Mouse (Mus musculus) bone marrow macrophage, adult 2 months (primary cell): ENCODE results near the gene Mdk. TPM values are rescaled to one million over a fixed set of nuclear protein-coding genes. Genes with fewer than 3 reads are reported as not detected.

ENCODE experiments used
- H3K27ac ChIP-seq: 2 replicates; pipeline ENCODE4 v1.5.1; 2012; ENCODE audit warnings: low read depth, low read length; ENCODE audit not compliant: insufficient read depth
- H3K4me1 ChIP-seq: 2 replicates; pipeline ENCODE4 v1.6.1; 2012; ENCODE audit warnings: low read length; ENCODE audit not compliant: control insufficient read depth, insufficient read depth
- H3K4me3 ChIP-seq: 2 replicates; pipeline ENCODE4 v1.5.1; 2012; ENCODE audit warnings: mild to moderate bottlenecking, low read length, moderate library complexity; ENCODE audit not compliant: insufficient read depth
- CTCF ChIP-seq: IDR thresholded peaks from 2 replicates; pipeline ENCODE4 v1.5.1; 2012; ENCODE audit warnings: low read depth, mild to moderate bottlenecking, low read length, moderate library complexity
- POLR2A ChIP-seq: IDR thresholded peaks from 2 replicates; pipeline ENCODE4 v1.6.1; 2012; ENCODE audit warnings: mild to moderate bottlenecking, low read depth, low read length, borderline replicate concordance
- polyA plus RNA-seq: library from polyadenylated mRNA; stranded (reverse); fragments of >200 nt; gene quantifications from 2 replicates; pipeline ENCODE4 v1.2.4, GENCODE M21; 2012; ENCODE audit not compliant: missing spikeins, insufficient read depth, insufficient read length

The Mdk gene
- polyA plus RNA-seq, 1 experiment: 3.4 TPM

- H3K27ac ChIP-seq: no peak overlapping the region
- H3K4me3 ChIP-seq: no peak overlapping the region
- TF ChIP-seq CTCF (no peak), POLR2A (no peak)
- H3K4me1 ChIP-seq: peaks cover 11% of the 10 kb centered on the region
These were observed 15.6 kb downstream of the Mdk start for GRCm38 (mm10) chr2:91916346-91916977.

DNA sequence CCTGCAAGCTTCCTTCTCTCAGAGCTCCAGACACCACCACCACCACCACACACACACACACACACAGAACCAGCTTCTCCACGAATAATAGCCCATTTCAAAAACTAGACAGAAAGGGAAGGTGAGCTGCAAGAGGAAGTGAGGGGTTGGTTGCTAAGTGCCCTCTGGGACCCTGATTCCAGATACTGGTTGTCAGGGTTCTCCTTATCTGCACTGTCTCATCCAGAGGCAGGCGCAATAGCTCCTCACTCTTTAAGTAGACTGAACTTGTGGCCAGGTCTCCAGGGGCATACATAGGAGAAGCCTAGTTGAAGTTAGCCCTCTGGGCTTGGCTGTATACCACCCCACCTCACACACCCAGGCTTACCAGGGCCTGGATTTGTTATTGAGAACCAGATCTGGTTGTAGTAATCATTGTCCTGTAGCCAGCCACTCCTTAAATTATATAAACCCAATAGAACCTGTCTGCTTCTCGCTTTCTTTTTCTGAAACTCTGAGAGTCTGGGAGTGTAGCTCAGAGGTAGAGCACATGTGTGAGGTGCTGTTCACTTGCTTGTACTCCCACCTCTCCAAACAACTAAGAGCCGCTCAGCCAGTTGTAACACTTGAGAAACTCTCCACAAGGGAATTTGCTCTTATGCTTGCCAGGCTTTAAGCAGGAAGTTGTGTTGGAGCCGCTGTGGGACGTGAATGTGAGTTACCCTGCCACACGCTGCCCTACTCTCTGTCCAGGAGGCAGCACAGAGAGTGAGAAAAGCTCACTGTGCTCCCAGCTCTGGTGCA is 18.6 kb downstream of the Mdk start:
- Histone ChIP-seq H3K4me1 (peaks cover 11% of the 10 kb centered on the region), H3K27ac (no peak overlapping the region), H3K4me3 (no peak overlapping the region)
- no peak for TF ChIP-seq CTCF
- no peak for TF ChIP-seq POLR2A

DNA sequence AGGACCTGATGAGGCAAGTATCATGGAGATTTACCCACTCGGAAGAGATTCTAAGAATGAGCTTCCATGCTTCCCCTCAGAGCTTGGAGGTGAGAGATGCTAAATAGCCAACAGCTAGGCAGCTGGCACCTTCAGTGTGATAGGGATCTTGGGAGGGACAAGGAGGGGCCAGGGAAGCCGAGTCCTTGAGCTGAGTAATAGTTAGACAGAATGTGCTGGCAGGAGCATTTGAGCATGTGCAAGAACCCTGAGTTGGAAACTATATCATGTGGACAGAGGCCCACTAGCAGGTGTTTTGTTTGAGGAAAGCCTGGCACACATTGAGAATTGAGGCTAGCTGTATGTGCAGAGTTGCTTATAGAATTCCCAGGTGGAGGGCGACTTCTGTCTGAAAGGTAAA is 19.5 kb downstream of the Mdk start:
- Histone ChIP-seq H3K4me1 (peaks cover 11% of the 10 kb centered on the region), H3K27ac (no peak overlapping the region), H3K4me3 (no peak overlapping the region)
- TF ChIP-seq CTCF (no peak), POLR2A (no peak)

- Histone ChIP-seq H3K4me3 (no peak overlapping the region), H3K27ac (no peak overlapping the region), H3K4me1 (no peaks in the 10 kb centered on the region)
- TF ChIP-seq CTCF: no peak
- TF ChIP-seq POLR2A: no peak
These were observed 26.0 kb downstream of the Mdk start for GRCm38 (mm10) chr2:91906141-91906540.

DNA sequence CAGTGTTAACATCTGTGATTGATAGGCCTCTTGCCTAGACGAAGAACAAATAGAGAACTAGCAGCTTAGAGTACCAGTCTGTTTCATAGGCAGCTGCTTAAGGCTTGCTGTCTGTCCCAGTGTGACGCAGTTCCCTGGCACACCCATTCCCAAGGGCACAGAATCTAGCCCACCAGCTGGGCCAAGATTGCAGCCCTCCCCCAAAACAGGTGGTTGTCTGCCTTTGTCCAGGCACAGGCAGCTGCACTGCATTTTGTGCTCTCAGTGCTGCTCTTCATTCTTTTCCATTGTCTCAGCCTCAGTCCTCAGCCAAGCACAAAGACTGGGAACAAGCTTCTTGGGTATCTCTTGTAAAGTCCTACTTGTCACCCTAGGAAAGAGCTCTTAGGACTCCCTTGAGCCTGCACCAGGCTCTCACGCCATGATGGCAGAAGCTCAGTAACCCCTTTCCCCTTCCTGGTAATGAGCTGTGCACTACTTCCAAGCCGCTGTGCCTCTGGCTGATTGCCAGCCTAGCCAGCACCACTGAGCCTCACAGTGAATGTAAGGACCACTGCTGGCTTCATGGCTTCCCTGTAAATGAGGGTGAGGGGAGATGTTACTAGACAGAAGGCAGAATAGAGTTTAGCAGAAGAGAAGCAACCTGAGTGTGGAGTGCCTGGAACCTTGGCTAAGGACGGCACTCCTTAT is 27.3 kb downstream of the Mdk start:
- TF ChIP-seq CTCF (no peak), POLR2A (no peak)
- no peaks in the 10 kb centered on the region for H3K4me1 ChIP-seq
- H3K4me3 ChIP-seq: no peak overlapping the region
- no peak overlapping the region for H3K27ac ChIP-seq

DNA sequence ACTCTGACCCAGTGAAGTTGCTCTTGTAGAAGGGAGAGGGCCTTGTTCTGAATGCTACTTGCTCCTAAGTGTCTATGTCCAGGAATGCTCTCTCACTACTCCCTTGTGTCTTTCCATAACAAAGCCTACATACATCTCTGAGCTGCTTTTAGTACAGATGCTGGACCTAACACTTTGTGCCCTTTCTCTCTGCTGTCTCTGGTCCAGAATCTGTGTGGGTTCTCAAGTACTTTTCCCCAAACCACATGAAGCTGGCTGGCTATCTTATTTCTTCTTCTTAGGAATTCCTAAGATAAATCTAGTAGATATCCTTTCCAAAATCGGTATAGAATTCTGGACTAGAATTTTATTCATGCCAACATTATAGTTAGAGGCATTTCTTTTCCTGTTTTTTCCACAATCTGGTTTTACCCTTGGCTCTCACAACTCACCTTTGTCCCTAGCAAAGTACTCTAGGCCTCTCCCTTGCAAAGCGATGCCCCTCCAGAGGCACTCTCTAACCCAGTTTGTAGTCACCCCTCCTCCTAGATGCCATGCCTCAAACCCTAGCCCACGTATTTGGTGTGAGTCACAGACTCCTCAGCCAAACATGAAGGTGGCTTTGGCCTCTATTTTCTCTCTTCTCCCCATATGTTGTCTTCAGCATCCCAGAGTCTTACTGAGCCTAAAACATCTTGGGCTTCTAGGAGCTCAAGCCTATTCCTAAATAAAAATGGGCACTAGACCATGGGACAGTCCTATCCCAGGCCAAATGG is 28.7 kb downstream of the Mdk start:
- Histone ChIP-seq H3K4me1 (no peaks in the 10 kb centered on the region), H3K4me3 (no peak overlapping the region), H3K27ac (no peak overlapping the region)
- TF ChIP-seq CTCF: no peak
- no peak for TF ChIP-seq POLR2A

DNA sequence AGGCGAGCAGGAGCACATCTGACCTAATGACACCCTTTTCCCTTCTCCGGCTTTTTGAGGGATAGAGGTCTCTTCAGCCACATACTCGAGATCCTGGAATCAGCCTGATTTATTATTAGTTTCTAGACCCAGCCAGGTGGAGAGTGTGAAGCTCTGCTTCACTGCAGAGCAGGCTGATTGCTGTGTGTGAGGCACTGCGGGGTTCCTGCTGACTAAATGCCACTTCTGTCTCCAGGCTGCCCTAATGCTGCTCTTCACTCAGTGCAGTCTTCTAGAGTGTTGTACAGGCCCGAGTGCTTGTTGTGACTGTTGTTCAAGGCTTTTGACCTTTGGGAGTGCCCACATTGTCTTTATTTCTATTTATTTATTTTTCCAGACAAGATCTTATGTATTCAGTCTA is 29.8 kb downstream of the Mdk start:
- no peak overlapping the region for H3K4me3 ChIP-seq
- TF ChIP-seq POLR2A: no peak
- no peak for TF ChIP-seq CTCF
- no peak overlapping the region for H3K27ac ChIP-seq
- no peaks in the 10 kb centered on the region for H3K4me1 ChIP-seq

DNA sequence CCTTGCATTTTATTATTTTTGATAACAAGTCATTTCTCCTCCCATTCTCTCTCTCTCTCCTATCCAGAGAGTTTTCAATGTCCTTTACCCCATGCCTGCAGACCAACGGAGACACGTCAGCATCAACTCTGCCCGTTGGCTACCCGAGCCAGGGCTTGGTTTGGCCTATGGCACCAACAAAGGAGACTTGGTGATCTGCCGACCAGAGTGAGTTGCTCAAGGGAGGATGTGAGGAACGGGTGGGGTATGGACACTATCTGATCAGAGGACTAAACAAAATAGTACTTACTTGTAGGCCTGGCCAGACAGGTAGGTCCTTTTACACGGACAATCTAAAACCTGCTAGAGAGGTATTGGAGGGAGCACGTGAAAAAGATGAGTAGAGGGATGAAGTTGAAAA is 31.7 kb downstream of the Mdk start:
- Histone ChIP-seq H3K4me3 (no peak overlapping the region), H3K27ac (no peak overlapping the region), H3K4me1 (no peaks in the 10 kb centered on the region)
- no peak for TF ChIP-seq CTCF
- no peak for TF ChIP-seq POLR2A

- Histone ChIP-seq H3K4me3 (no peak overlapping the region), H3K4me1 (peaks cover 3% of the 10 kb centered on the region; the same call in 1 of the 2 replicates), H3K27ac (no peak overlapping the region)
- TF ChIP-seq CTCF (no peak), POLR2A (no peak)
These were observed 33.0 kb downstream of the Mdk start for GRCm38 (mm10) chr2:91899141-91899540.
